Mouse (Mus musculus) liver, postnatal 0 days (tissue): Measurements from ENCODE around the gene Cyp2u1.

Source experiments
- CTCF ChIP-seq: sonication (generic); IDR thresholded peaks from 2 replicates; pipeline ENCODE4 v1.5.1; 2016; ENCODE audit warnings: antibody characterized with exemption, low read depth
- EP300 ChIP-seq: IDR thresholded peaks from 2 replicates; pipeline ENCODE4 v1.6.1; 2016; ENCODE audit warnings: antibody characterized with exemption, low read depth, mild to moderate bottlenecking

- TF ChIP-seq CTCF (no peak), EP300 (no peak)
Observed at GRCm38 (mm10) chr3:131270381-131270780, 32.6 kb downstream of the Cyp2u1 start.
